Mouse (Mus musculus) lung, embryonic 15.5 days (tissue): ENCODE data around the gene Traf6. TPM values are rescaled to one million over a fixed set of nuclear protein-coding genes. Genes with fewer than 3 reads are reported as not detected.
A peak's percentile ranks its signal among the peaks of the same experiment; 100 is the strongest.
"Not testable (repeated sequence)": the region's sequence is repeated elsewhere in the genome, so short reads cannot be mapped to it uniquely, and the experiment has no call there.

Experiments used
- ATAC-seq: fragments of 200-750 bp; cut with Nextera tagmentation; 2 replicates; pipeline ENCODE4 v1.8.0; 2017; ENCODE audit warnings: moderate number of reproducible peaks, borderline replicate concordance; ENCODE audit not compliant: low FRiP score, low TSS enrichment; ENCODE audit errors: extremely low read depth
- H3K27ac ChIP-seq: fragments of 300-500 bp; sonication (generic); 2 replicates; pipeline ENCODE4 v1.5.1; 2015; ENCODE audit warnings: moderate library complexity, mild to moderate bottlenecking, inconsistent platforms
- H3K27me3 ChIP-seq: fragments of 300-500 bp; sonication (generic); 2 replicates; pipeline ENCODE4 v1.6.1; 2015; ENCODE audit warnings: inconsistent platforms
- H3K36me3 ChIP-seq: fragments of 300-500 bp; sonication (generic); 2 replicates; pipeline ENCODE4 v1.6.1; 2015; ENCODE audit warnings: inconsistent platforms
- H3K4me1 ChIP-seq: fragments of 300-500 bp; sonication (generic); 2 replicates; pipeline ENCODE4 v1.6.1; 2015; ENCODE audit warnings: inconsistent platforms
- H3K4me2 ChIP-seq: fragments of 300-500 bp; sonication (generic); 2 replicates; pipeline ENCODE4 v1.6.1; 2015; ENCODE audit warnings: inconsistent platforms, mild to moderate bottlenecking, moderate library complexity
- H3K4me3 ChIP-seq: fragments of 300-500 bp; sonication (generic); 2 replicates; pipeline ENCODE4 v1.5.1; 2015; ENCODE audit warnings: mild to moderate bottlenecking, inconsistent platforms
- H3K9ac ChIP-seq: fragments of 300-500 bp; sonication (generic); 2 replicates; pipeline ENCODE4 v1.6.1; 2015; ENCODE audit warnings: inconsistent platforms
- H3K9me3 ChIP-seq: fragments of 300-500 bp; sonication (generic); 2 replicates; pipeline ENCODE4 v1.6.1; 2016; ENCODE audit warnings: inconsistent platforms
- WGBS: fragments of 180-500 bp; shearing (Covaris S2); methylation state at CpG from one replicate; pipeline ENCODE4 v1.1.7; 2015; 5-methylcytosine and 5-hydroxymethylcytosine counted together
- polyA plus RNA-seq: library from polyadenylated mRNA; unstranded; fragments of >200 nt; fragmentation: Nextera tagmentation; extraction: Ambion mirVana; gene quantifications from 2 replicates; pipeline ENCODE4 v1.2.1, GENCODE M21; 2015

Traf6 gene
- polyA plus RNA-seq, 1 experiment from 2014 or later = 9.8 TPM

GRCm38 (mm10) chr2:101733564-101733963 is 55.3 kb downstream of the Traf6 start:
- Histone ChIP-seq H3K4me1 (peaks cover 8% of the 10 kb centered on the region), H3K9me3 (no peaks in the 10 kb centered on the region), H3K4me3 (no peak overlapping the region), H3K9ac (no peak overlapping the region), H3K27me3 (no peaks in the 10 kb centered on the region), H3K27ac (no peak overlapping the region), H3K36me3 (peaks cover 37% of the 10 kb centered on the region), H3K4me2 (no peak overlapping the region)
- WGBS = 66% methylated on average over 3 of the region's 3 CpGs
- no peak for ATAC-seq

GRCm38 (mm10) chr2:101739914-101740313 is 61.7 kb downstream of the Traf6 start:
- ATAC-seq = peak; percentile 71
- H3K36me3 ChIP-seq = no peaks in the 10 kb centered on the region; the same call in 1 of the 2 replicates
- 48% methylated on average over 5 of the region's 5 CpGs for WGBS

GRCm38 (mm10) chr2:101741653-101742052 is 63.4 kb downstream of the Traf6 start:
- Histone ChIP-seq H3K9me3 (no peaks in the 10 kb centered on the region), H3K4me2 (no peak overlapping the region), H3K4me3 (no peak overlapping the region), H3K36me3 (0 out of 2 replicates have a peak, but pooled peaks cover 10% of the 10 kb centered on the region), H3K4me1 (peaks cover 27% of the 10 kb centered on the region), H3K27me3 (no peaks in the 10 kb centered on the region), H3K9ac (no peak overlapping the region), H3K27ac (peak overlapping the region; percentile 36; the same call in 1 of the 2 replicates)
- 48% methylated on average over 8 of the region's 8 CpGs for WGBS
- no peak for ATAC-seq

More at GRCm38 (mm10) chr2:101739914-101740313, 61.7 kb downstream of the Traf6 start:
- Histone ChIP-seq H3K27ac (peak overlapping the region; percentile 56), H3K4me3 (no peak overlapping the region), H3K9ac (no peak overlapping the region), H3K9me3 (no peaks in the 10 kb centered on the region), H3K27me3 (no peaks in the 10 kb centered on the region), H3K4me2 (no peak overlapping the region), H3K4me1 (peaks cover 27% of the 10 kb centered on the region)

- Histone ChIP-seq H3K9ac (no peak overlapping the region), H3K9me3 (no peaks in the 10 kb centered on the region), H3K27me3 (no peaks in the 10 kb centered on the region), H3K36me3 (0 out of 2 replicates have a peak, but pooled peaks cover 10% of the 10 kb centered on the region), H3K4me3 (no peak overlapping the region), H3K4me2 (no peak overlapping the region), H3K27ac (no peak overlapping the region), H3K4me1 (peaks cover 27% of the 10 kb centered on the region)
- WGBS = 64% methylated on average over 7 of the region's 7 CpGs
- ATAC-seq = no peak
Measured at GRCm38 (mm10) chr2:101742072-101742860, 64.0 kb downstream of the Traf6 start.

GRCm38 (mm10) chr2:101745656-101746055 is 67.4 kb downstream of the Traf6 start:
- H3K4me2 ChIP-seq, H3K27ac ChIP-seq, ATAC-seq, H3K4me3 ChIP-seq, H3K27me3 ChIP-seq, H3K9me3 ChIP-seq, H3K9ac ChIP-seq: not testable (repeated sequence)
- WGBS = 68% methylated on average over 2 of the region's 2 CpGs
- peaks cover 23% of the 10 kb centered on the region for H3K4me1 ChIP-seq
- H3K36me3 ChIP-seq = 0 out of 2 replicates have a peak, but pooled peaks cover 10% of the 10 kb centered on the region

- H3K4me3 ChIP-seq = no peak overlapping the region
- WGBS = 78% methylated on average over 7 of the region's 7 CpGs
- no peak overlapping the region for H3K4me2 ChIP-seq
- peaks cover 23% of the 10 kb centered on the region for H3K4me1 ChIP-seq
- no peaks in the 10 kb centered on the region for H3K9me3 ChIP-seq
- H3K36me3 ChIP-seq = 0 out of 2 replicates have a peak, but pooled peaks cover 10% of the 10 kb centered on the region
- no peak overlapping the region for H3K9ac ChIP-seq
- 0 out of 2 replicates have a peak overlapping the region, but pooled peaks have one; percentile 13 for H3K27ac ChIP-seq
- H3K27me3 ChIP-seq = no peaks in the 10 kb centered on the region
- ATAC-seq = peak; percentile 56
Measured at GRCm38 (mm10) chr2:101746537-101746936, 68.3 kb downstream of the Traf6 start.

Other genes with a start within 250 kb of the Traf6 start
- gene Rag2, start 53.7 kb upstream of the Traf6 start, polyA plus RNA-seq = 0.35 and 2.4 TPM in 2 replicates
- gene Rag1, start 28.9 kb upstream of the Traf6 start, polyA plus RNA-seq = 0.59 and 2.9 TPM in 2 replicates
- 57.8 and 58.7 TPM in 2 replicates for gene B230118H07Rik, start 28.9 kb upstream of the Traf6 start, polyA plus RNA-seq
- gene Prr5l, start 204.6 kb downstream of the Traf6 start, polyA plus RNA-seq = 40.5 and 41.7 TPM in 2 replicates
- 58.8 and 64.6 TPM in 2 replicates for gene Commd9, start 207.8 kb downstream of the Traf6 start, polyA plus RNA-seq